17 mouse cellular contexts compared by ENCODE assay signal in the genomic region with DNA sequence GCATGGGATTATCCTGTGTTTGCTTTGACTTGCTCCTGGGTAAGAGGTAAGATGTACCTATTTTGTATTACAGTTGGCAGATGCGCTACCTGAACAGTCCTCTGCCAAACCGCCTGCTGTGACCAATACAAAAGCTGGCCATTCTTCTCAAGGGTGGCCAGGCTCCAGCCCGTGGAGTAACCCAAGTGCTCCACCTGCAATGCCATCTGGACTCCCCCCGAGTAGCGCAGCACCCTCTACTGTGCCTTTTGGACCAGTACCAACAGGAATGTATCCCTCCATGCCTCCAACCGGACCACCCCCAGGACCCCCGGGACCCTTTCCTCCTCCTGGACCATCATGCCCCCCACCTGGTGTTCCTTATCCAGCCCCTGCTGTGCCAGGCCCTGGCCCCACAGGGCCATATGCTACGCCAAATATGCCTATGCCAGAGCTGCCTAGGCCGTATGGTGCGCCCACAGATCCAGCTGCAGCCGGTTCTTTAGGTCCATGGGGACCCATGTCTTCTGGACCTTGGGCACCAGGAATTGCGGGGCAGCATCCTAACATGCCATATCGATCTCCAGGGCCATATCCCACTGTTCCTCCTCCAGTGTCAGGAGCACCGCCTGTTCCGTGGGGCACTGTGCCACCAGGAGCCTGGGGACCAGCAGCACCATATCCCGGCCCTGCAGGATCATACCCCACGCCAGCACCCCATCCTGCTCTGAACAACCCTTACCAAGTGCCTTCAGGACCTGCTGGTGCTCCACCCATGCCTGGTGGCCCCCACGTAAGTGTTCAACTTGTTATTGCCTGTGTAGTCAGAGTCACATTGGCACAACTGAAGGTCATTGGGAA. TPM values are rescaled to one million over a fixed set of nuclear protein-coding genes. Genes with fewer than 3 reads are reported as not detected.
DNase-seq lines count a peak whose midpoint lies in the region; ATAC-seq and TF ChIP-seq lines count a peak whose summit lies in the region.
"Had no signal": no experiment of that assay in that cellular context is flagged by ENCODE, and none has a peak within 500 bp of the region (broad histone marks: within the 10 kb centered on the region; RNA-seq: fewer than 3 reads in every experiment).

No protein-coding gene starts in this region.

- H3K27ac ChIP-seq in kidney, postnatal 0 days: no peak overlapping the region
- no peak overlapping the region for H3K27ac ChIP-seq in liver, embryonic 15.5 days (replicated peaks)
- H3K27ac ChIP-seq: limb, embryonic 10.5 days; midbrain, embryonic 12.5 days had no signal

- TF ChIP-seq CTCF in kidney, postnatal 0 days (IDR thresholded peaks at IDR 0.05; ENCODE audit: low read depth): no peak

- no peaks in the 10 kb centered on the region for H3K27me3 ChIP-seq in kidney, postnatal 0 days (ENCODE audit: insufficient read depth, low read length)
- H3K27me3 ChIP-seq in liver, embryonic 15.5 days: no peaks in the 10 kb centered on the region
- H3K27me3 ChIP-seq: midbrain, embryonic 12.5 days had no signal

- H3K9ac ChIP-seq in kidney, postnatal 0 days (ENCODE audit: low read depth, low read length): no peak overlapping the region
- H3K9ac ChIP-seq in liver, embryonic 15.5 days: no peak overlapping the region
- H3K9ac ChIP-seq: forebrain, postnatal 0 days; midbrain, embryonic 12.5 days had no signal

- ATAC-seq in cerebellum, adult (ENCODE audit: insufficient number of reproducible peaks, low FRiP score, low TSS enrichment): peak; percentile 85
- 0 out of 2 replicates have a peak, but pooled peaks have one; percentile 7 for ATAC-seq in kidney, postnatal 0 days (replicated peaks; ENCODE audit: low FRiP score, low read depth)
- ATAC-seq in liver, embryonic 15.5 days (ENCODE audit: insufficient read depth): peak; percentile 32; the same call in 1 of the 2 replicates
- ATAC-seq: activated CD4-positive, CD25-positive, alpha-beta regulatory T cell, adult 4 months; forebrain, postnatal 0 days had no signal

- no peak overlapping the region for H3K4me3 ChIP-seq in kidney, postnatal 0 days (replicated peaks; ENCODE audit: low read depth, low read length)
- H3K4me3 ChIP-seq in liver, embryonic 15.5 days (replicated peaks): no peak overlapping the region
- H3K4me3 ChIP-seq: limb, embryonic 10.5 days; midbrain, embryonic 12.5 days had no signal

- H3K36me3 ChIP-seq in kidney, postnatal 0 days (ENCODE audit: insufficient read depth, low read length): peaks cover 27% of the 10 kb centered on the region
- H3K36me3 ChIP-seq in liver, embryonic 15.5 days (replicated peaks): peaks cover 68% of the 10 kb centered on the region

- H3K4me2 ChIP-seq in kidney, postnatal 0 days (ENCODE audit: low read length): no peak overlapping the region
- no peak overlapping the region for H3K4me2 ChIP-seq in liver, embryonic 15.5 days
- H3K4me2 ChIP-seq: midbrain, embryonic 12.5 days had no signal

- no peaks in the 10 kb centered on the region for H3K9me3 ChIP-seq in kidney, postnatal 0 days (replicated peaks; ENCODE audit: low read length)
- H3K9me3 ChIP-seq in liver, embryonic 15.5 days (replicated peaks): no peaks in the 10 kb centered on the region
- H3K9me3 ChIP-seq: limb, embryonic 10.5 days; midbrain, embryonic 12.5 days had no signal

- 97% methylated on average over 18 of the region's 18 CpGs for WGBS in kidney, postnatal 0 days
- WGBS in liver, embryonic 15.5 days (ENCODE audit: insufficient replicate concordance): 87% methylated on average over 18 of the region's 18 CpGs

- DNase-seq in cerebellum, postnatal 4 days (ENCODE audit: low spot score in 2 of 2): no peak
- DNase-seq in kidney, postnatal 0 days (ENCODE audit: low spot score): no peak
- DNase-seq in kidney, postnatal 25 days: no peak
- peak; percentile 87 for DNase-seq in cerebellum, adult 8-10 months
- no peak for DNase-seq in gastrocnemius, postnatal 10 days
- no peak for DNase-seq in kidney, postnatal 10 days
- DNase-seq: forebrain, postnatal 0 days; heart, postnatal 14 days; kidney, adult 11 months; layer of hippocampus, postnatal 36 days; lung, adult 18-20 months; lung, postnatal 4 days had no signal

- H3K4me1 ChIP-seq in kidney, postnatal 0 days (replicated peaks; ENCODE audit: insufficient read depth, low read length): no peaks in the 10 kb centered on the region
- peaks cover 19% of the 10 kb centered on the region for H3K4me1 ChIP-seq in liver, embryonic 15.5 days (replicated peaks)
- H3K4me1 ChIP-seq: limb, embryonic 10.5 days; midbrain, embryonic 12.5 days had no signal

RNA-seq across cellular contexts. Expression of a gene that starts 12.5 kb away (rescaled TPM):
- 38.1 and 41.2 TPM in 2 replicates for polyA plus RNA-seq in kidney, postnatal 0 days (2015; fragmentation: Nextera tagmentation; extraction: Ambion mirVana)
- 27.0 and 28.0 TPM in 2 replicates for polyA plus RNA-seq in liver, embryonic 15.5 days (2015; fragmentation: Nextera tagmentation; extraction: Ambion mirVana)
- total RNA-seq in gastrocnemius, postnatal 10 days (2021): 10 to 100 TPM; 39.2 to 50.4 TPM

RNA-seq across cellular contexts. Expression of a gene that starts 33.8 kb away (rescaled TPM):
- polyA plus RNA-seq in kidney, postnatal 0 days (2015; fragmentation: Nextera tagmentation; extraction: Ambion mirVana): 3.7 and 4.3 TPM in 2 replicates
- polyA plus RNA-seq in liver, embryonic 15.5 days (2015; fragmentation: Nextera tagmentation; extraction: Ambion mirVana): 2.0 and 2.5 TPM in 2 replicates
- total RNA-seq in gastrocnemius, postnatal 10 days (2021): 10 to 100 TPM in 1 of 2 experiments, 1 to 10 TPM in 1; 8.7 to 10.8 TPM

RNA-seq across cellular contexts. Expression of a gene that starts 33.9 kb away (rescaled TPM):
- polyA plus RNA-seq in kidney, postnatal 0 days (2015; fragmentation: Nextera tagmentation; extraction: Ambion mirVana): 10.9 and 11.8 TPM in 2 replicates
- 32.3 and 33.7 TPM in 2 replicates for polyA plus RNA-seq in liver, embryonic 15.5 days (2015; fragmentation: Nextera tagmentation; extraction: Ambion mirVana)
- total RNA-seq in gastrocnemius, postnatal 10 days (2021): 1 to 10 TPM; 3.4 to 5.9 TPM

RNA-seq across cellular contexts. Expression of a gene that starts 57.0 kb away (rescaled TPM):
- 107 and 117 TPM in 2 replicates for polyA plus RNA-seq in kidney, postnatal 0 days (2015; fragmentation: Nextera tagmentation; extraction: Ambion mirVana)
- 43.1 and 47.0 TPM in 2 replicates for polyA plus RNA-seq in liver, embryonic 15.5 days (2015; fragmentation: Nextera tagmentation; extraction: Ambion mirVana)
- total RNA-seq in gastrocnemius, postnatal 10 days (2021): 1 to 10 TPM; 6.2 to 9.6 TPM

Comparison
In these comparisons a context has a peak if more than half of its experiments do, and no peak if none do; other contexts are left out.
1. ATAC-seq: peak in every context shown above with its lines; median percentile 85 in cerebellum, adult; 32 in liver, embryonic 15.5 days; 7 in kidney, postnatal 0 days.